Mouse (Mus musculus) heart, postnatal 0 days (tissue): ENCODE results near the gene Anks1b.

Experiments used
- CTCF ChIP-seq: IDR thresholded peaks from 2 replicates; pipeline ENCODE4 v1.5.1; 2016; ENCODE audit warnings: antibody characterized with exemption, control low read depth, low read depth
- EP300 ChIP-seq: IDR thresholded peaks from 2 replicates; pipeline ENCODE4 v1.6.1; 2016; ENCODE audit warnings: antibody characterized with exemption, low read depth

DNA sequence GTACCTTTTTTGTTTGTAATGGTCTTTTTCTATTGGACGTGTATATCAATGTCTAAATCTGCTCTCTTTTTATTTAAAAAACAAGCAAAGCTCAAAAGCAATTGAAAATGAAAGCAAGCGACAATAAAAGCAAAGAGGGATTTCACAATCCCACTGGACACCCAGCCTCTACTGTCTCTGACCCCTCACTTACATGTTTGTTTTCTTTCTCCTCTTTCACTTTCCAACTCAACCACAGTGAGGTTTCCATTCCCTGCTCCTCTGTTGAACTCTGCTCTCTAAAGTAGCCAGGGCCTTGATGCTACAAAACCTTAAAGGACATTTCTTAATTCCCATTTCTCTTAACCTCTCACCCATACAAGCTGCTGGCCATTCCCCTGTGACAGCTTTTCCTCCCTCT is 400.0 kb downstream of the Anks1b start:
- no peak for TF ChIP-seq CTCF
- no peak for TF ChIP-seq EP300
